Mouse (Mus musculus) heart, postnatal 25 days (tissue): Measurements from ENCODE around the gene Cnot1. TPM values are rescaled to one million over a fixed set of nuclear protein-coding genes. Genes with fewer than 3 reads are reported as not detected.
"Not testable (repeated sequence)": the region's sequence is repeated elsewhere in the genome, so short reads cannot be mapped to it uniquely, and the experiment has no call there.

Experiments
- DNase-seq: peaks from one replicate; pipeline ENCODE4 v3.0.0; 2022; ENCODE audit warnings: low spot score
- intact Hi-C: fragments of 180-260 bp; cut with DNase I; formaldehyde crosslinking; loops from one replicate; pipeline ENCODE4 v1.15.1; 2025
- total RNA-seq, 2 experiments: library from RNA; stranded (reverse); gene quantifications; 2 replicates each; pipeline ENCODE4 v1.2.3; 2021

The Cnot1 gene
- total RNA-seq, 2 experiments from 2014 or later, result 109 to 130 TPM

DNA sequence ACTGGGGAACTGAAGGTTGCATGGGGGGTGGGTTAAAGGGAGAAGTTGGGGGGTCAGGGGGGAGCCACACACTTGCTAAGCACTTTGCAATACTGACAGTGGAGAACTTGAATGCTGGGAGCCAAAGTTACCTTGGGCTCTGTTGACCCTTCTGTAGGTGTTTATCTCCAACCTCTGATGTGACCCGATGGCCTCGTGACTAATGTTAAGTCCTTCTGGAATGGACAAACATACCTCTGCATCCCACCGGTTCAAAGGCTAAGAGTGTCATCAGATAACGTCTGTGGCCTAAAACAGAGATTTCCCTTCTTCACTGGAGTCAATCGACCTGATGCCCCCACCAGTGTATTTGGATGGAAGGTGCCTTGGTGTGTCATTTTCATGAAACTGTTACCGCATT is 14.0 kb upstream of the Cnot1 start:
- intact Hi-C loops, result no loop called here
- DNase-seq, result no peak

DNA sequence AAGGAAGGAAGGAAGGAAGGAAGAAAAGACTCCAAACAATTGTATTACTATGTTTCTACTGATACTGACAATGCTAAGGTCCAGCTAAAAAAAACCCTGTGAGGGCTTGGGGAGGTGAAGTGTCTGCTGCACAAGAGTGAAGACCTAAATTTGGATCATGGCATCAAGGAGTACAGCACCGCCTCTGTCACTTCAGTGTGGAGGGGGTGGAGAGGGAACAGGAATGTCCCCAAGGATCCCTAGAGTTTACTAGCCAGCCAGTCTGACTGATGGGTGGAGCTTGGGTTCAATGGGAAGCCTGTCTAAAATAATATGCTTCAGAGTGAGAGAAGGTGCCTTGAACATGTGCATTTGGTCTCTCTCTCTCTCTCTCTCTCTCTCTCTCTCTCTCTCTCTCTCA is 10.9 kb upstream of the Cnot1 start:
- DNase-seq, result peak; percentile 21
- intact Hi-C loops, result no loop called here

DNA sequence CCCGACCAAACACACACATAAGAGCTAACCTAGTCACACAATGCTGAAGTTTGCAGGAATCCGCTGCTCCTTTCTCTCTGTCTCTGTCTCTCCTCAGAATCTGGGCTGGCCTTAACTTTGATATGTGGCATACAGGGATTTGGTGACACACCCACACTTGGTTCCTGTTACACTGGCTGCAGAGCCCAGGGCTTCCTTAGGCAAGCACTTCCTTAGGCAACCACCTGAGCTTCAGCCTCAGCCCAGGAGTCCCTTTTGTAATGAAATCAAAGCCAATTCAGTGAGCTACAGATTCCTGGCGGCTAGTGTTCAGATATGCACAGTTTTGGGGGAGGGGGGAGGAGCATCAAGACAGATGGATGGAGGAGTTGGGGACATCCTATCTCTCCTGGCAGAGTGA is 10.3 kb upstream of the Cnot1 start:
- DNase-seq, result no peak
- intact Hi-C loops, result no loop called here

DNA sequence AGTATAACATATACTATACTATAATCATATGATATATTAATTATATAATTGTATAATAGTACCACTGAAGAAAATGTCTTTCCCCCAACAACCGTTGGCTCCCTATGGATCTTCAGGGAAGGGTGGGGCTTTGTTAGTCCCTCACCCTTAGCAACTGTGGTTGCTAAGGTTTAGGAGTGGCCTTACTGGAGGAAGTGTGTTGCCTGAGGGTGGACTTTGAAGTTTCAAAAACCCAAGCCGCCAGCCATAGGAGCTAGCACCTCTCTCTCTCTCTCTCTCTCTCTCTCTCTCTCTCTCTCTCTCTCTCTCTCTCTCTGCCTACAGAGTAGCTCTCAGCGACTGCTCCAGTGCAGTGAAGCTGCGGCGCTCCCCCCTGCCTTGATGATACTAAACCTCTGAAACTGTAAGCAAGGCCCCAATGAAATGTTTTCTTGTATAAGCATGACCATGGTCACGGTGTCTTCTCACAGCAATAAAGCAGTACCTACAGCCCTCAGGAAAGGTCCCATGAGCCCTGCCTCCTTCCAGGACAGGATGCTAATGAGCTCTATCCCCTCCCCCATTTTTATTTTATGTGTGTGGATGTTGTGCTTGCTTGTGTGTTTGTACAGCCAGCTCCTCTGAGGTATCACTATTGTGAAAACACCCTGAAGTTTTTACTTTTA is 8.9 kb upstream of the Cnot1 start:
- intact Hi-C loops, result no loop called here
- DNase-seq, result no peak

DNA sequence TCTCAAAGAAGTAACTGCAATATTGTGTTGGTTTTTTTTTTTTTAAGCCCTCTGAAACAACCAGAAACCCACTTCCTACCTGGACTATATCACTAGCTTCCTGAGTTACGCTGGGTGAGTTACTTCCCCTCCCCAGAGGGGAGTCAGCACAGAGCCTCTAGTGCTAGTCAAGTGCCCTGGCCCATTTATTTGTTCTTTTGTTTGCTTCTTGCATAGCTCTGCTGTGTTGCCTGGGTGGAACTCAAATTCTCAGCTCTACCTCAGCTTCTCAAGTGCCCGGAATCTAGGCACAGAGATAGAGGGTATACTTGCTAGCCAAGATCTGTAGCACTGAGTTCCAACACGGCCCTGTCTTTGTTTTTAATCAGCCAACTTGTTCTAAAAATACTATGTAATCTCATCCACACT is 2.9 kb upstream of the Cnot1 start:
- DNase-seq, result no peak
- intact Hi-C loops, result no loop called here

DNA sequence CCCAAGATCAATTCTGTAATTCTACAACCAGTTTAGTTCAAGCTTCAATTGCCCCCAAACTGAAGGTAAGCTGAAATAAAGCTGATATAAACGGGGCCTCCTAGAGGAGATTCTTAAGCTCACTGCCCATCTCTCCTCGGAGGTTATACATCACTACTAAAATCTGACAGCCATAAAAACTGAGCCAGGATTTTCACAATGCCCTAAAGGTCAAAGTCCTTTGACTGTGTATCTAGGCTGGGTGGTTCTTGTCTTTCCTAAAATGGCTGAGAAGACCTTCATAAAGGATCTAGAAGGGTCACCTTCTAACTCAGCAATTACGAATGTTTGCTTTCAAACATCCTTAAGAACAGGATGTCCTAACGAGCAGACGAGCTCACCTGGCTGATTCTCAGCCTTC is 1.9 kb upstream of the Cnot1 start:
- DNase-seq, result no peak
- intact Hi-C loops, result loop anchor here (2.0 to 5.0 kb wide), 2 partner anchors 44 to 78 kb away; partner anchors contain the start of genes Got2 and Slc38a7

DNA sequence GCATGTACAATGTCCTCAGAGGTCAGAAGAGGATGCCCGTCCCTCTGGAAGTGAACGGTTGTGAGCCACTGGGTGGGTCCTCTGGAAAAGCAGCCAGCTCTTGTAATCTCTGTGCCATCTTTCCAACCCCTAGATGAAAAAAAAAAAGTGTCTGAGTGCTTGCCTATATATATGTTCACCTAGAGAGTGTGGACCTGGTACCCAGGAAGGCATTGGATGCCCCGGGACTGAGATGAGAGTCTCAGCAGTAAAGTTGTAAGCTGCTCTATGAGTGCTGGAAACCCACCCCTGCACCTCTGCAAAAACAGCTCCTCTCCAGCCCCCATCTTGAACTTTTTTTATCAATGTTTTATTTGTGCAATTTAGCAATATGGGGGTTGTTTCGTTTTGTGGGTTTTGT is 1.4 kb upstream of the Cnot1 start:
- intact Hi-C loops, result loop anchor here (2.0 to 5.0 kb wide), 2 partner anchors 44 to 79 kb away; partner anchors contain the start of genes Got2 and Slc38a7
- no peak for DNase-seq

DNA sequence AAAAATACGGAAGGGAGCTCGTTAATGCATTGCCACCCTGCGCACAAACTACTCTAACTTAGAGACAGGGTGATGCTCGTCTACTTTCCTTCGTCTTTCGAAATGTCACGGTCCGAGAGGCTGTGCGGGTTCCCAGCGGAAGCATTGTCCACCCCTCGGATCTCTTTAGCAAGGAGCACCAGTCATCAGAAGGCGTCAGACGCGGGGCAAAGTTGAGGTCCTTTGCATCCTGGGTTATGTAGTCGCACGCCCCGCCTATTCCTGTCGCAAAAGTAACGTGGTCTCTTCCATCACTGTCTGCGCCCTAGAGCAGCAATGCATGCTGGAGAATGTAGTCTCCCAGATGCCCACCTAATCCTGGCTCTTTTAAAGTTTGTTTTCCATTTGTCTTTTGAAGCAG is 597 bp upstream of the Cnot1 start:
- intact Hi-C loops, result loop anchor here (2.0 to 5.0 kb wide), 2 partner anchors 45 to 79 kb away; partner anchors contain the start of genes Got2 and Slc38a7
- DNase-seq, result peak; percentile 87

DNA sequence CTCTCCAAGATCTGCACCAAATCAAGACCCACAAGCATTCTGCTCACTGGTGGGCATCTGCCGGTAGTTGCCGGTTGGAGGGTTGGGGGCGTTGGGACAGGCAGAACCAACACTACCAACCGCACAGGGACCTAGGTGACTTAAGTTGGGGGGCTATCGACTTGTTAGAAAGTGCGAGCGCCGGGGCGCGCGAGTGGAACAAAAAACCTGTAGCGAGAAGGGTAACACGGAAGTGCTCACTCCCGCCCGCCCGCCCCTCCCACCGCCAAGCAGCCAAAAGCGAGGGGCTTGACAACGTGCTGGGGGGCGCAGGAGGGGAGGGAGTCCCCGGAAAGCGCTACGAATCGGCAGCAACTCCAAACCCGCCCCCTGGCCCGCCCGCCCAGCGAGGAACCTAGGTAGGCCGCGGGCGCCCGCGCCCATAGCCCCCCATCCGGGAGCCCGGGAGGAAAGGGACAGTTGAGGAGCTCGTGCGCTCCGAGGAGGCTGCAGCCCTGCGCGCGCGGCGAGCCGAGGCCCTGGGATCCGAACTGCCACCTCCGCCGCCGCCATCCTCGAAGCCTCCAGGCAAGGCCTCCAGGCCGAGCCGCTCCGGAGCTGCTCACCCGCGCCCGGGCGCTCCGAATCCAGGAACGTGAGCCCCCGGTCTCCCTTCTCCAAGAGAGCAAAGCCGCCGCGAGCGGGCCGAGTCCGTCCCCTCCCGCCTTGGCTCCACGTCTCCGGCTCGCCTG is 638 bp downstream of the Cnot1 start:
- intact Hi-C loops, result loop anchor here (5.0 kb wide), 1 partner anchor 81 kb away; the partner anchor contains the start of gene Got2
- DNase-seq, result no peak

DNA sequence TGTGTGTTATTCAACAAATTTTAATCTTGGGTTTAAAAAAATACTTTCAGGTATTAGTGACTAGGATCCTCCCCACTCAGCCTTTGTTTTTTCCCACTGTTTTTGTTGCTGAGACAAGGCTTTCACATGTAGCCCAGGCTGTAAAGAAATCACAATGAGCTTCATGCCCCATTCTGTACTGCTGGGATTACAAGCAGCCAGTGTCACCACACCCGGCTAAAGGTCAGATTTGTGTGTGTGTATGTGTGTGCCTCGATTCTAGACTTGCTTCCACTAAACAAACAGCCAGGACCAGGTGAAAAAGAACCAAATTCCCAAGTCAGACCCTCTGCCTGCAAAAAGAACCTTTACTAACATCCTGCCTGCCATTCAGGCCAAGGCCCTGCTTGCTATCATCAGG is 1.8 kb downstream of the Cnot1 start:
- intact Hi-C loops, result loop anchor here (5.0 kb wide), 1 partner anchor 82 kb away; the partner anchor contains the start of gene Got2
- DNase-seq, result no peak

DNA sequence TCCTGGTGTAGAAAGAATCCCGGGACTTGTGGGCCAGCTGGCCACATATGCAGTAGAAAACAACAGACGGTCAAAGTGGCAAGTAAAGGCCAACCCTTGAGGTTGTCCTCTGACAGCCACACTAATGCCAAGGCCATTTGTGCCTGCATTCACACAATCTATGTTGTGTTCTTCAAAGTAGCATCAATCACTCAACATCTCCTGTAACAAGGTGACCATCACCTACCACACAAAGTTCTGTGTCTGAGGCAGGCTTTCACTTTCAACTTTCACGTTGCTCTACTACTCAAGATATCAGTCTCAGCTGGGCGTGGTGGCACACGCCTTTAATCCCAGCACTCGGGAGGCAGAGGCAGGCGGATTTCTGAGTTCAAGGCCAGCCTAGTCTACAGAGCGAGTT is 5.0 kb downstream of the Cnot1 start:
- intact Hi-C loops, result no loop called here
- DNase-seq, result no peak

DNA sequence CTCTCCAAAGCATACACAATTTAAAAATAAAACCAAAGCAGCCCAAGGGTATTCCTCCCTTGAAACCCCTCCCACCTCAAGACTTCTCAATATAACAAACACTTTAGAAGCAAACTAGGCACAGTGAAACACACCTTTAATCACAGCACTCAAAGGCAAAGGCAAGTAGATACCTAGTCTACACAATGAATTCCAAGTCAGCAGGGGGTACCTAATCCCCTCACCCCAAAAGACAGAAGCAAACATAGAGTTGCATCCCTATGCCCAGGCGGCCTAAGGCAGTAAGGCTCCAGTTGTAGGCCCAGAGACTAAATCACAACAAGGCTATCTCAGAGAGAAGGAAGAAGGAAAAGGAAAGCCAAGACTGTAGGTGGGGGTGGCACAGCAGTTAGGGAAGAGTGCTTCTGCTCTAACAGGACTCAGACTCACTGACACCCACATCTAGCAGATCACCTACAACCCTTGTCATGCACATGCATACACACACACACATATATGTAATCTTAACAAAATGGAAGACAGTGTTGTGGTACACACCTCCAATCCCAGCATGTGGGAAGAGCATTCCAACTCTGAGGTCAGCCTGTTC is 5.7 kb downstream of the Cnot1 start:
- no peak for DNase-seq
- intact Hi-C loops, result no loop called here

DNA sequence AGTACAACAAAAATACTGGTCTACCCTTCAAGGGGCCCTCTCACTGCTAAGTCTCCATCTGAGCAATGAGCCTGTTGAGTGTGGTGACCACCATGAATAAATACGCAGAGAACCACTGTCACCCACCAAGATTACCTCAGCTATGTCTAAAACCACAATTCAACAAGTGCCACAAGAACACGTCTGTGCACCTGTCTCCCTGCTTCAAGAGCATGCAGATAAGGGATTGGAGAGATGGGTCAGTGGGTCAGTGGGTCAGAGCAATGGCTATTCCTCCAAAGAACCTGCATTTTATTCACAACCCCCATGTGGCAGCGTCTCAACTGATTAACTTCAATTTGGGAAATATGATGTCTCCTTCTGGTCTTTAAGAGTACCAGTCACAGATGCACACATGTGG is 6.9 kb downstream of the Cnot1 start:
- intact Hi-C loops, result no loop called here

DNA sequence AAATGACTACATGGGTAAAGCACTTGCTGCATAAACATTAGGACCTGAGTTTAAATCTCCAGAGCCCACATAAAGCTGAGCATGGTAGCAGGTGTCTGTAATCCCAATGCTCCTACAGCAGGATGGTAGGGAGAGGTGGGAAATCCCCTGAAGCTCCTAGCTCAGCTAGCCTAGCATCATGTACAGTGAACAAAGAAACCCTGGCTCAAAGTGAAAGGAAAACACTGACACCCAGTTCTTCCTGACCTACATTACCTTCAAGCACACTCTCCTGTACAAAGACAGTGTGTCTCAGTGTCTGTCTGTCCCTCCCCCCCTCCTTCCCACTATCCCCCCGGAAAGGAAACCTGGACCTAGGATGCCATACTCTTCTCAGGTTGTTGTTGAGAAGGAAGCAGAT is 7.4 kb downstream of the Cnot1 start:
- intact Hi-C loops, result no loop called here

More for the DNA sequence above, 6.9 kb downstream of the Cnot1 start:
- DNase-seq, result no peak

DNA sequence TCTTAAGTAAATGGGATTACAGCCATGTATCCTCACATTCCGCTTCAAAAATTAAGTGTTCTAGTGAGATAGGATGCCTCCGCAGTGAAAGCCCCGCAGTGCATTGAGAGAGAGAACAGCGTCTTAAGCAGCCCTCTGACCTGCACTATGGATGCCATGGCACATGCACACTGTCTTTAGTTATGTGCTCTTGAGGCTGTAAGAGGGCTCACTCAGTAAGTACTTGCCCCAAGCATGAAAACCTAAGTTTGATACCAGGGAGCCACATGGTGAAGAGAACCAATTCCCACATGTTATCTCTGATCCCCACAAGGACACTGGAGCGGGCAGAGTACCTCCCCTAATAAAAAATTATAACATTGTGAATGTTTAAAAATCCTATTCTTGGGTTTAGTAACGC is 8.1 kb downstream of the Cnot1 start:
- intact Hi-C loops, result no loop called here
- no peak for DNase-seq

More for the DNA sequence above, 7.4 kb downstream of the Cnot1 start:
- DNase-seq, result no peak

DNA sequence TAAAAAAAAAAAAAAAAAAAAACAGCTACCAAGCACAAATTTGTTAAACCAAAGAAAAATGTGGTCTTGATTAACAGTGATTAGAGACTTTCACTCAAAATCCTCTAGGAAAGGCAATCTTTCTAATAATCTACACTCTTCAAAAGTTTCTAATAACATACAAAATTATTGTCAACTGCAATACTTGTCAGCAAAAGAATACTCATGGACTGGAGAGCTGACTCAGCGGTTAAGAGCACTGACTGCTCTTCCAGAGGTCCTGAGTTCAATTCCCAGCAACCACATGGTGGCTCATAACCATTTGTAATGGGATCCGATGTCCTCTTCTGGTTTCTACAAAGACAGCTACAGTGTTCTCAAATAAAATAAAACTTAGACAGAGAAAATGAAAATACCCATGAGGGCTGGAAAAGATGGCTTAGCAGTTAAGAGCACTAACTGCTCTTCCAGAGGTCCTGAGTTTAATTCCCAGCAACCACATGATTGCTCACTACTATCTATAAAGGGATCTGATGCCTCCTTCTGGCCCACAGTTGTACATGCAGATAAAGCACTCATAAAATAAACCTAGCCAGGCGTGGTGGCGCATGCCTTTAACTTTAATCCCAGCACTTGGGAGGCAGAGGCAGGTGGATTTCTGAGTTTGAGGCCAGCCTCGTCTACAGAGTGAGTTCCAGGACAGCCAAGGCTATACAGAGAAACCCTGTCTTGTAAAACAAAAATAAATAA is 11.8 kb downstream of the Cnot1 start:
- DNase-seq, intact Hi-C loops: not testable (repeated sequence)

DNA sequence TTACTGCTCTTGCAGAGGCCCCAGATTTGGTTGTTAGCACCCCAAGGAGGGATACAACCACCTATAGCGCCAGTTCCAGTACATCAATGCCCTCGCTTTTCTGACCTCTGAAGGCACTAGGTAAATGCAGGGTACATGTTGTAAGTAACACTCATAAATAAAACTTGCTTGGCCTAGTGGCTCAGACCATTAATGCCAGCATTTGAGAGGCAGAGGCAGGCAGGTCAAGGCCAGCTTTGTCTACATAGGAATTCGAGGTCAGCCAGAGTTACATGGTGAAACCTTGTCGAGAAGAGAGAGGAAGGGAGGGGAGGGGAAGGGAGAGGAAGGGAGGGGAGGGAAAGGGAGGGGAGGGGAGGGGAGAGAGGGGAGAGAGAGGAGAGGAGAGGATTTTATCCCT is 21.7 kb downstream of the Cnot1 start:
- intact Hi-C loops, result loop anchor here (5.0 kb wide), 1 partner anchor 47 kb away; no protein-coding TSS in a partner anchor
- DNase-seq, result no peak

DNA sequence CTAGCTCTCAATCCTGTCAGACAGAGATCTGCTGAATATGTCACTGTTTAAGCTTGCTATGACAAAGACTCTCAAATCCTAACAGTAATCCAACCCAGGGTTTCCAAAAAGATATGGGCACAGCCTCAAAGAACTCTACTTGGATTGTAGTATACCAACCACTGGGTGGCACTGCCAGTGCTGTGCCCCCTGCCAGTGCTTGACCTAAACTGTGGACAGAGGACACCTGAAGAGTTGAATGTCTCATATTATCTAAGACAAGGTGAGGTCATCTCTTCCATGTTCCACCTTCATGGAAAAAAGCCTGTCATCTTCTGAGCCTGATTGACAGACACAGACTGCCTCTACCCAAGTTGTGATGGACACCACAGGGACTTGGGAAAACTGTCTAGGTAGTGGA is 24.6 kb downstream of the Cnot1 start:
- intact Hi-C loops, result no loop called here
- no peak for DNase-seq

DNA sequence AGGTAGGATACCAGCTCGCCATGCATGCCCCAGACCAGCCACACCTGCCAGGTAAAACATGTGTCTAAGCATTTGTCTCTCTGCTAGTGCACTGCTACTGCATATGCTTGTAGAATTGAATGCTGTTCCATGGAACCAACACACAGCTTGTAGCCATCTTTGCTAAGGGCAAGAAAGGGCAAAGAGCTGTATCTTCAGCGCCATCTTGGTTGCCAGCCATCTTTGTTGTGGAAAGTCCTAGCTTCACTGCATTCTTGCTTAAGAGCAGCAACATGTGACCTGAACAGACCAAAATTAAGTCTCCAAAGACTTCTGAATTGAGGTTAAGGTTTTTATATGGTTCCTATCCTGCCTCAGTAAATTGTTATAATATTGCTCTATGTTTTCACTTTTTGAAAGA is 25.5 kb downstream of the Cnot1 start:
- intact Hi-C loops, result no loop called here
- no peak for DNase-seq

DNA sequence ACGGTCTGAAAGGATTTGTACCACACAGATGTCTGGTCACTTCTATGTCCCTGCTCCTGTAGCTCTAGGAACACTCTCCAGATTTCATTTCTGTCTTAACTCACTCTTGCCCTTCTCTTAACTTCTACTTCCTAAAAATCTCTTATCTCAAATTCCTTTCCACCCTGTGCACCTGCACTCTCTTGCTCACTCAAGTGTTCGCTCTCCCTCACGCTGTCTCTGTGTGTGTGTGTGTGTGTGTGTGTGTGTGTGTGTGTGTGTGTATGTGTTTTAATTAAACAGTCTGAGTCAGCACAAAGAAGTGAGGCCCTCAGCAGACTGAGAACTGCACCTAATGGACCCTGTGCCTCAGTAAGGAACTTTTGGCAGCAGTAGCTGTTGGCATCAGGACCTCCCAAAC is 26.2 kb downstream of the Cnot1 start:
- intact Hi-C loops, result no loop called here
- DNase-seq, result no peak
